Mouse (Mus musculus) kidney, embryonic 14.5 days (tissue): ENCODE data around the gene Dppa1. TPM values are rescaled to one million over a fixed set of nuclear protein-coding genes. Genes with fewer than 3 reads are reported as not detected.
"Not testable (repeated sequence)": the region's sequence is repeated elsewhere in the genome, so short reads cannot be mapped to it uniquely, and the experiment has no call there.

Source experiments
- ATAC-seq: fragments of 200-750 bp; cut with Nextera tagmentation; 2 replicates; pipeline ENCODE4 v1.8.0; 2017; ENCODE audit warnings: moderate number of reproducible peaks, mild to moderate bottlenecking, moderate TSS enrichment, moderate library complexity; ENCODE audit not compliant: low FRiP score, low TSS enrichment
- H3K27ac ChIP-seq: fragments of 300-500 bp; sonication (generic); 2 replicates; pipeline ENCODE4 v1.5.1; 2014; ENCODE audit warnings: low read depth, mild to moderate bottlenecking, low read length, moderate library complexity, mixed read lengths
- H3K27me3 ChIP-seq: fragments of 300-500 bp; sonication (generic); 2 replicates; pipeline ENCODE4 v1.6.1; 2014; ENCODE audit warnings: mild to moderate bottlenecking, low read length; ENCODE audit not compliant: control insufficient read depth, insufficient read depth
- H3K36me3 ChIP-seq: fragments of 300-500 bp; sonication (generic); 2 replicates; pipeline ENCODE4 v1.6.1; 2014; ENCODE audit warnings: low read length, mixed read lengths; ENCODE audit not compliant: control insufficient read depth, insufficient read depth
- H3K4me1 ChIP-seq: fragments of 300-500 bp; sonication (generic); 2 replicates; pipeline ENCODE4 v1.6.1; 2014; ENCODE audit warnings: low read length, mixed read lengths; ENCODE audit not compliant: control insufficient read depth, insufficient read depth
- H3K4me2 ChIP-seq: fragments of 300-500 bp; sonication (generic); replicated peaks from 2 replicates; pipeline ENCODE4 v1.6.1; 2014; ENCODE audit warnings: low read depth, mild to moderate bottlenecking, low read length
- H3K4me3 ChIP-seq: fragments of 300-500 bp; sonication (generic); 2 replicates; pipeline ENCODE4 v1.5.1; 2014; ENCODE audit warnings: mild to moderate bottlenecking, low read length
- H3K9ac ChIP-seq: fragments of 300-500 bp; sonication (generic); 2 replicates; pipeline ENCODE4 v1.6.1; 2014; ENCODE audit warnings: low read depth, mild to moderate bottlenecking, low read length, moderate library complexity
- H3K9me3 ChIP-seq: fragments of 300-500 bp; sonication (generic); 2 replicates; pipeline ENCODE4 v1.6.1; 2016; ENCODE audit warnings: low read length; ENCODE audit not compliant: control insufficient read depth
- WGBS: fragments of 180-500 bp; shearing (Covaris S2); extraction: QIAGEN DNeasy Blood & Tissue Kit; methylation state at CpG from one replicate; pipeline ENCODE4 v1.1.7; 2014; 5-methylcytosine and 5-hydroxymethylcytosine counted together
- polyA plus RNA-seq: library from polyadenylated mRNA; unstranded; fragments of >200 nt; fragmentation: Nextera tagmentation; extraction: Ambion mirVana; gene quantifications from 2 replicates; pipeline ENCODE4 v1.2.1, GENCODE M21; 2014

Dppa1 gene
- polyA plus RNA-seq, result not detected in 2 replicates

GRCm38 (mm10) chr11:46629211-46629795 is at the start of gene Dppa1:
Gene Dppa1 (minus strand): TSS chr11:46629261.
- Histone ChIP-seq H3K9me3 (no peaks in the 10 kb centered on the region), H3K27me3 (no peaks in the 10 kb centered on the region), H3K36me3 (no peaks in the 10 kb centered on the region), H3K27ac (no peak within 1 kb of the TSS), H3K4me3 (no peak within 1 kb of the TSS), H3K4me1 (no peaks in the 10 kb centered on the region), H3K4me2 (no peak within 1 kb of the TSS), H3K9ac (no peak within 1 kb of the TSS)
- 75% methylated on average over 2 of the region's 2 CpGs for WGBS
- no peak for ATAC-seq

- H3K9me3 ChIP-seq, result no peaks in the 10 kb centered on the region
Observed at GRCm38 (mm10) chr11:46667938-46668337, 38.9 kb upstream of the Dppa1 start.

GRCm38 (mm10) chr11:46667105-46667504 is 38.0 kb upstream of the Dppa1 start:
- no peaks in the 10 kb centered on the region for H3K36me3 ChIP-seq
- no peaks in the 10 kb centered on the region for H3K4me1 ChIP-seq
- 89% methylated on average over 3 of the region's 3 CpGs for WGBS
- no peak overlapping the region for H3K9ac ChIP-seq
- no peak overlapping the region for H3K27ac ChIP-seq
- H3K4me3 ChIP-seq, result no peak overlapping the region
- no peak overlapping the region for H3K4me2 ChIP-seq
- no peaks in the 10 kb centered on the region for H3K9me3 ChIP-seq
- no peak for ATAC-seq
- no peaks in the 10 kb centered on the region for H3K27me3 ChIP-seq

More at GRCm38 (mm10) chr11:46667938-46668337, 38.9 kb upstream of the Dppa1 start:
- 82% methylated on average over 2 of the region's 2 CpGs for WGBS
- Histone ChIP-seq H3K4me2 (no peak overlapping the region), H3K27me3 (no peaks in the 10 kb centered on the region), H3K4me1 (no peaks in the 10 kb centered on the region), H3K27ac (no peak overlapping the region), H3K4me3 (no peak overlapping the region), H3K36me3 (no peaks in the 10 kb centered on the region), H3K9ac (no peak overlapping the region)
- ATAC-seq, result no peak

DNA sequence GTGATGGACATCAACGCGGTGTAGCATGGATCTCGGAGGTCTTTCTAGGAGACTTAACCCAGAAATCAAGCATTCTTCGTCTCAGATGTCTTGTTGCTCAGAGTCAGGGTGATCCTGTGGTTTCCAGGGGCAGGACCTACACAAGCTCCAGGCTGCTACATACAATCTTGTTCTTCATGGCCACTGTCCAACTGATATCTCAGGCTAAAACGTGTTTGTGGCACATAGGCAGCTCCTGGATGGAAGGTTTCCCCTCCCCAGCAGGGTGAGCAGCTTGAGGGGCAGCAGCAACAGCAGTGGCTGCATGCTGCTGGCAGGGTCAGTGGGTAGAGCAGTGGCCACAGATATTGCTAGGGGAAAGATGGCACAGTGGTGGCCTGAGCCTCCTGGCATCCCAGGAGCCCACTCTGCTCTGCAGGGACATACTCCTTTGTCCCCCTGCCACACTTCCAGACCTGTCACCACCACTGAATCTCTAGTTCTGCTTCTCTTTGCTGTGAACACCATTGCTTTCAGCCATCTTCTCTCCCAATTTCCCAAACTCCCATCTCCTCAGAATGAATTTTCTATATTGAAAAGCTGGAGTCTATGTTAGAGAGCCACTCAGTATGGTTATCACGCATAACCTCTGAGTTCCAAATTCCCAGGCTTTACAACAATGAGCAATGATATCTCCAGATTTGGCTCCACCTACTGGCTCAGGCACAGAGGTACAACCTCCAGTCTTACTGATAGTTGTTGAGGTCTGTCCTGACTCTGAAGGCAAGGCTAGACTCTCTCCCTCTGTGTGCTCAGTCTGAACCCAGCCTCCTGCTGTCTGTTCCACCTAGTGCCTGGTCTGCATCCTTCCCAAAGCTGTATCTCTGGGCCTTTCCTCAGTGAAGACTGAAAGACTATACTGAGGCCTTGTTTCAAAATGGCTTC is 36.8 kb upstream of the Dppa1 start:
- Histone ChIP-seq H3K9me3 (no peaks in the 10 kb centered on the region), H3K27me3 (no peaks in the 10 kb centered on the region), H3K4me3 (no peak overlapping the region), H3K4me1 (no peaks in the 10 kb centered on the region), H3K9ac (no peak overlapping the region), H3K27ac (no peak overlapping the region), H3K4me2 (no peak overlapping the region), H3K36me3 (no peaks in the 10 kb centered on the region)
- WGBS, result 69% methylated on average over 6 of the region's 6 CpGs
- peak; percentile 57; the same call in 1 of the 2 replicates for ATAC-seq

- Histone ChIP-seq H3K9me3 (no peaks in the 10 kb centered on the region), H3K4me2 (no peak overlapping the region), H3K4me3 (no peak overlapping the region), H3K27ac (no peak overlapping the region), H3K36me3 (no peaks in the 10 kb centered on the region), H3K4me1 (no peaks in the 10 kb centered on the region), H3K9ac (no peak overlapping the region), H3K27me3 (no peaks in the 10 kb centered on the region)
- no peak for ATAC-seq
- WGBS, result 74% methylated on average over 4 of the region's 4 CpGs
Observed at GRCm38 (mm10) chr11:46663215-46663614, 34.2 kb upstream of the Dppa1 start.

- no peak overlapping the region for H3K4me3 ChIP-seq
- no peaks in the 10 kb centered on the region for H3K9me3 ChIP-seq
- ATAC-seq, result no peak
- no peak overlapping the region for H3K27ac ChIP-seq
- H3K9ac ChIP-seq, result no peak overlapping the region
- no peaks in the 10 kb centered on the region for H3K4me1 ChIP-seq
- H3K36me3 ChIP-seq, result no peaks in the 10 kb centered on the region
- 86% methylated on average over 3 of the region's 3 CpGs for WGBS
- H3K27me3 ChIP-seq, result no peaks in the 10 kb centered on the region
- H3K4me2 ChIP-seq, result no peak overlapping the region
Observed at GRCm38 (mm10) chr11:46652476-46652875, 23.4 kb upstream of the Dppa1 start.

DNA sequence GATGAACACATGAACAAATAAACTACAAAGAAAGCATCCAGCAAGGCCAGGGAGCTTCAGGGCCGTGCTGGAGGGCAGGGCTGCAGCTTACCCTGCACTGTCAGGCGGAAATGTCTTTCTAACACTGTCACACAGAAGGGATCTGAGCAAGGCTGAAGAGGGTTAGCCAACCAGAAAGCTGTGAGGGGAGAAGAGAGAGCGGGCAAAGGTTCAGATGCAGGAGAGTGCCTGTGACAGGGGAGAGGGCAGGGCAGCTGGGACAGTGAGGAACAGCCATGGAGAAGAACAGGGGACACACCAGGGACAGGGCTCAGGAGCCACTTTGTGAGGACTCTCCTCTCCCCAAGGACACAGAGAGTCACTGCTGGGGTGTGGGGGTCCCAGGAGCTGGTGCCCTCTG is 20.6 kb upstream of the Dppa1 start:
- H3K4me1 ChIP-seq, result not testable (repeated sequence)

GRCm38 (mm10) chr11:46644824-46645223 is 15.8 kb upstream of the Dppa1 start:
- H3K4me1 ChIP-seq, result no peaks in the 10 kb centered on the region
- ATAC-seq, result no peak
- WGBS, result 91% methylated on average over 1 of the region's 1 CpGs
- H3K4me2 ChIP-seq, result no peak overlapping the region
- no peaks in the 10 kb centered on the region for H3K9me3 ChIP-seq
- H3K36me3 ChIP-seq, result no peaks in the 10 kb centered on the region
- H3K27me3 ChIP-seq, result no peaks in the 10 kb centered on the region
- no peak overlapping the region for H3K27ac ChIP-seq
- no peak overlapping the region for H3K4me3 ChIP-seq
- no peak overlapping the region for H3K9ac ChIP-seq

More for the DNA sequence above, 20.6 kb upstream of the Dppa1 start:
- ATAC-seq, H3K9ac ChIP-seq, H3K27me3 ChIP-seq, H3K36me3 ChIP-seq, H3K27ac ChIP-seq, H3K4me3 ChIP-seq, H3K4me2 ChIP-seq, H3K9me3 ChIP-seq: not testable (repeated sequence)
- 34% methylated on average over 3 of the region's 3 CpGs for WGBS

GRCm38 (mm10) chr11:46636568-46636967 is 7.5 kb upstream of the Dppa1 start:
- no peak overlapping the region for H3K4me3 ChIP-seq
- H3K27me3 ChIP-seq, result no peaks in the 10 kb centered on the region
- no peak overlapping the region for H3K27ac ChIP-seq
- H3K4me1 ChIP-seq, result no peaks in the 10 kb centered on the region
- H3K36me3 ChIP-seq, result no peaks in the 10 kb centered on the region
- no peak for ATAC-seq
- no peaks in the 10 kb centered on the region for H3K9me3 ChIP-seq
- no peak overlapping the region for H3K9ac ChIP-seq
- 87% methylated on average over 3 of the region's 3 CpGs for WGBS
- no peak overlapping the region for H3K4me2 ChIP-seq
